Mouse (Mus musculus) lung, postnatal 0 days (tissue): ENCODE data around the gene Osbpl9.

ENCODE experiments used
- CTCF ChIP-seq: IDR thresholded peaks from 2 replicates; pipeline ENCODE4 v1.5.1; 2016; ENCODE audit warnings: antibody characterized with exemption, mild to moderate bottlenecking
- EP300 ChIP-seq: IDR thresholded peaks from 2 replicates; pipeline ENCODE4 v1.6.1; 2016; ENCODE audit warnings: antibody characterized with exemption, mild to moderate bottlenecking, control low read depth

- TF ChIP-seq CTCF (no peak), EP300 (no peak)
Measured at GRCm38 (mm10) chr4:109092344-109092743, 109.7 kb downstream of the Osbpl9 start.
